Mouse (Mus musculus): ENCODE results near the gene Zfand2b.

The Zfand2b gene

DNA sequence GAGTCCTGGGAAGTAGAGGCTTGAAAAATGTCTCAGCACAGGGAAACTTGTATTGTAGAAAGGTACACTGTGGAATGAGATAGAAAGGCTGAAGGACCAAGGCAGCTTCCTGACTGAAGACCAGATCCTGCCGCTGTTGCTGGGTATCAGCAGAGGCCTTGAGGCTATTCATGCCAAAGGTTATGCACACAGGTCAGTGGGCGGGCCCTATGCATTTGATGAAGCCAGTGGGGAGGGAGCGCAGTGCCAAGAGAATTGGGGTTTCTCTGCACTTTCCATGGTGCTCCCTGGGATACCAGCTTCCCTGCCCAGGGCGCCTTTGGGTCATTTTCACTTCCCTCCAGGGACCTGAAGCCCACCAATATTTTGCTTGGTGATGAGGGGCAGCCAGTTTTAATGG, 44.1 kb downstream of the Zfand2b start:
- no peak for DNase-seq (ENCODE audit: extremely low read depth, low read depth, low spot score)

DNA sequence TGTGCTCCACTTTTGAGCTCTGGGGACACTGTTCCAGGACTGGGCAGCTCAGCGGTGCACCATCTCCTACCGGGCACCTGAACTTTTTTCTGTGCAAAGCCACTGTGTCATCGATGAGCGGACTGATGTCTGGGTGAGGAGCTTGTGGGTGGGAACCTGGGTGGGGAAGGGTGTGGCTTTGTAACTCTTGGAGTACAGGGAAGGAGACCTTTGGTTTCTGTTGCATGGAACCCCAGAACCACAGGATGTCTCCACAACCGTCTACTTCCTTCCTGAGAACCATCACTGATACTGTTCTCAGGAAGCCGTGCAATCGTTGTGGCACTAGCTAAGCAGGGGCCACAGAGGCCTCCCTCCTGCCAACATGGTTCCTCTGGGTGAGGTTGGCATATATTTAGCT, 44.6 kb downstream of the Zfand2b start:
- no peak for DNase-seq (ENCODE audit: extremely low read depth, low read depth, low spot score)

DNA sequence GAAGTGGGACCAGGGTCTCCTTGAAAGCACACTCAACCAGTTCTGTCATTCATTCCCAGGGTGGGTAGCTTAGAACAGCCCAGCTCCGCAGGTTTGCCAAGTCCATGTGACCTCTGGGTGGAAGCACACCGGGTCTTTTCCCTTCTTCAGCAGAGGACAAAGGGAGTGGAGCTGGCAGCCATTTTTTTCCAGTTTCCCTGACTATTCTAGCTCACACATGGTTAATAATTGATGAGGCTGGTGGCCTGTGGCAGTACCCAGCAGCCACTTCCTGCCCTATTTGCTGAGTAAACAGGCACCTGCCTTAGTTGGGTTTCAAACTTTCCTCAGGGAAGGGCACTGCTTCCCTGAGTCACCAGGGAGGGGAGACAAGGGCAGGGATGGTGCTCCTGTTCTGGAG, 46.0 kb downstream of the Zfand2b start:
- no peak for DNase-seq (ENCODE audit: extremely low read depth, low read depth, low spot score)

DNA sequence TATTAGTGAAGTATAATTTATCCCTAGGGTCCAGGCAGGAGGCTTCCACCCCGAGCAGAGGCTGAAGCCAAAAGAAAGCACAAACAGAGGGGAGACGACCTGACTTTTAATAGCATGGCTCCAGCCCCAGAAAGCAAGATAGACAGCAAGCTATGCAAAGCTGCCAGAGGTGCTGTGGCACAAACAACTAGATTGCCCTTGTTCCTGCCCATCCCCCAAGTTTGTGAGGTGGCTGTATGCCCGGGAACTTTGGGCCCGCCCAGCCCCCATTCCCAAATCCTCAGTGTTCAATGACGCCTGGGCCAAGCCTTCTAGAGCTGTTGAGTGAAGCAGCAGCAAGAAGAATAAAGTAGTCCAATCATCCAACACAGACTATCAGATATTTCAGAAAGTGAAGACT, 46.4 kb downstream of the Zfand2b start:
- no peak for DNase-seq (ENCODE audit: extremely low read depth, low read depth, low spot score)

DNA sequence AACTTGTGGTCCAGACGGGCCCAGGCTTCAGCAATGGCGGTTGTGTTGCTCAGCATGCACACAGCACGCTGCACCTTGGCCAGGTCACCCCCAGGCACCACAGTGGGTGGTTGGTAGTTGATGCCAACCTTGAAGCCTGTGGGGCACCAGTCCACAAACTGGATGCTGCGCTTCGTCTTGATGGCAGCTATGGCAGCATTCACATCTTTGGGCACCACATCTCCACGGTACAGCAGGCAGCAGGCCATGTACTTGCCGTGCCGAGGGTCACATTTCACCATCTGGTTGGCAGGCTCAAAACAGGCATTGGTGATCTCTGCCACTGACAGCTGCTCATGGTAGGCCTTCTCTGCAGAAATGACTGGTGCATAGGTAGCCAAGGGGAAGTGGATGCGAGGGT, 47.3 kb downstream of the Zfand2b start:
- DNase-seq (ENCODE audit: extremely low read depth, low read depth, low spot score): no peak

DNA sequence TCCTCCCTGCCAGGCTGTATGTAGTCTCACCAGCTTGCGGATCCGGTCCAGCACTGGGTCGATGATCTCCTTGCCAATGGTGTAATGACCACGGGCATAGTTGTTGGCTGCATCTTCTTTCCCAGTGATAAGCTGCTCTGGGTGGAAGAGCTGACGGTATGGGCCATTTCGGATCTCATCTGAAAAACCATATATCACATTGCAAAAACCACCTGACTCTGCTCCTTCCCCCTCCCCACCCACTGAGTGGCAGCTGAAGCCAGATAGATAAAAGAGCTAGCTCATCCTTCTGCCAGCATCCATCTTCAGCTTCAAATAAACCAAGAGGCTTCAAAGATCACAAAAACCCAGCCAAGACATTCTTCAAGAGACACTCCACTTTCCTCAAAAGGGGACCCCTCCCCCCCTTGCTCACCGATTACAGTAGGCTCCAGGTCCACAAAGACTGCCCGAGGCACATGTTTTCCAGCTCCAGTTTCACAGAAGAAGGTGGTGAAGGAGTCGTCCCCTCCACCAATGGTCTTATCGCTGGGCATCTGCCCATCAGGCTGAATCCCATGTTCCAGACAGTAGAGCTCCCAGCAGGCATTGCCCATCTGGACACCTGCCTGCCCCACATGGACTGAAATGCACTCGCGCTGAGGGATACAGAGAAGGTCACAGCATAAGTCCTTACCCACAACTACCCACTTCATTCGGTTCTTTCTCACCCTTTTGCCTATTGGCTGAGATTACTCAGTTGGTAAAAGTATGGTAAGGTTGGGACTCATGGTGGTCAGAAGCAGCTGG, 48.5 kb downstream of the Zfand2b start:
- DNase-seq (ENCODE audit: extremely low read depth, low read depth, low spot score): no peak

DNA sequence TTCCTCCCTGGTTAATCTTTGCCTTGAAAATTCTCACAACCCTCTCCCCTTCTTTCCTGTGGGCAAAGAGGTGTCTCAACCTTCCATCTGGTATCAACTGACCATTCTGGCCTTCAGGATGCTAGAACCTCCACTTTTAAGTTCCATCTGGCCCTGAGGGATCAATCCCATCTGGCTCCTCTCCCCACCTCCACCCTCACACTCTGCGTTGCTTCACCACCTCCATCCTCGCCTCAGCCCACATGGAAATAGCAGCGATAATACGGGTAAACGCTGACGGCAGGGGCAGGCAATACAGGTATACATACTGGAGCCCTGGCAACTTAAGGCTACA, 49.4 kb downstream of the Zfand2b start:
- no peak for DNase-seq (ENCODE audit: extremely low read depth, low read depth, low spot score)

DNA sequence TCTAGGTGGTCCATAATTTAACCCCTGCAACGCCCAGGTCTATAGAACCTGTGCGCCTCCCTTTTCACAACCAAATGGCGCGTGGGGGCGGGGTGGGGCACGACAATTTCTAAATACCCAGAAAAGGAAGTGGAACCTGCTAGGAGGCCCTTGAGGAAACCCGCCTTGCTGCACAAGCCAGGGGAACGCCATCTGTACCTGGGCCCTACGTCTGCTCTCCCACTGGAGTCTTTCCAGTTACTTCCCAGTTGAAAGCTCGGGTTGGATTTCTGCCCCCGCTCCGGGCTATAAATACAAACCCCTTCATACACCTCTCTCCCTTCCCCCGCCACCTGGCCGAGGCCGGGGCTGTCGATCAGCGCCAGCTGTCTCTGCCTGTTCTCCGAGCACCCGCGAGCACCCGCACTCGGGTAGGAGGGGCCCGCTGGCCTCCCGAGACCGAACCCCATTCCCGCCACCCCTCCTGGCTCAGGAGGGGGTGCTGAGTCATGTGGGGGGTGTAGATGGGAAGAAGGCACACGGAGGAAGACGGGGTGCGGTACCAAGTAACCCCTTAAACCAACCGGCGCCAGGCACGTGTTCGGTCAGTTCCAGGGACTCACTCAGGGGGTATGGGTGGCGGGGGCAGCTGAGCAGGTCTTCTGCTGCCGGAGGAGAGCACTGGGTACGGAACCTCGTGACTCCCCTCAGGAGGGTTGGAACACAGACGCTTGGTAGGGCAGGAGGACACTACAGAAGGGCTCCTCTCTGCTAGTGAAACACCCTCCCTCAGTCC, 50.0 kb downstream of the Zfand2b start:
- no peak for DNase-seq (ENCODE audit: extremely low read depth, low read depth, low spot score)

DNA sequence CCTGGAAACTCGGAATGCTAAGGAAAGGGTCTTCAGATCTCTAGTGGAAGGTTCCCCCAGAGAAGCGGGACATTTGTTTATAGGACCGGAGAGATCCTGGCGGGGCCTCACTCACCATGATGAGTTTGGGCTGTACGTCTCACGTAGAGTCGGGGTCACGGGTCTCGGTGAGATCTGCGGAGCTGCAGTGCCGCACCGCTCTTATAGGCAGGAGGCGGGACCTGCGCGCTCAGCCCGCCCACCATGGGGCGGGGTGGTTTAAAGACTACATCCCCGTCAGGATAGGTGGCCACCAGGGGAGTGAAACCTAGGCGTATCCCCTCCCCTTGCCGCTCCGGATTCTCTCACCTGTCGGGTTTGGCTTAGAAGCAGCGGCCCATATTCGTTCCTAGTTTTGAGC, 50.6 kb downstream of the Zfand2b start:
- DNase-seq (ENCODE audit: extremely low read depth, low read depth, low spot score): no peak

DNA sequence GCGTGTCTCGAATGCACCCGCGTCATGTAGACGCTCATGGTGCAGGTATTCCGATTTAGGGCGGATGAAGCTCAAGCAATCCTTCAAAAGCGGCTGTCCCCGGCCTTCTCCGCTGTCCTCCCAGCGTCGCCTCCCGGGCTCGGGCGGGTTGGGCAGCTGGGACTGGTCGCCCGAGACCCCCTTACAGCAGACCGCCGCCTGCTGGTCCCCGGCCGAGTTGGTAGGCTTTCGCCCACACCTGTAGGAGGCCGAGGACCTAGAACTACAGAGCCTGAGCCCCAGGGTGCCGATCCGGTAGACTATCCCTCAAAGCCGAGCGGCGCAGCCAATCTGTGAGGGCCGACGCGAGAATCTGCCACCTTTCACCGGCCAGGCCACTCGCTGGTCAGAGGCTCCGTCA, 51.1 kb downstream of the Zfand2b start, which contains the start of gene Tuba4a:
Gene Tuba4a, minus strand, starts transcription at position 335 of the 400 bp plus-strand sequence.
- DNase-seq (ENCODE audit: extremely low read depth, low read depth, low spot score): no peak

Measured in fat pad, adult 2 months (tissue).